In genomic region chr10:121475672-121476146, GRCm38 (mm10) we compare ENCODE assay signal across 8 mouse cellular contexts. TPM values are rescaled to one million over a fixed set of nuclear protein-coding genes. Genes with fewer than 3 reads are reported as not detected.
DNase-seq lines count a peak whose midpoint lies in the region; ATAC-seq and TF ChIP-seq lines count a peak whose summit lies in the region.

No protein-coding gene starts in this region.

- DNase-seq in layer of hippocampus, adult 2 months (ENCODE audit: low spot score in 2 of 2) = no peak
- DNase-seq in layer of hippocampus, adult 9-11 months = no peak
- peak; percentile 27 to 50 for DNase-seq in cerebellum, postnatal 25 days
- DNase-seq in gastrocnemius, postnatal 25 days = peak; percentile 59
- DNase-seq in lung, adult 18-20 months = peak; percentile 78 to 80
- peak; percentile 81 for DNase-seq in yolk sac, embryonic 10.5 days (ENCODE audit: low spot score)

- H3K27ac ChIP-seq in layer of hippocampus, adult 2 months = peak overlapping the region; percentile 74
- H3K27ac ChIP-seq in intestine, embryonic 16.5 days (ENCODE audit: low read length) = peak overlapping the region; percentile 96
- H3K27ac ChIP-seq in neural tube, embryonic 15.5 days (replicated peaks) = peak overlapping the region; percentile 64

- peak; percentile 77 for ATAC-seq in intestine, embryonic 16.5 days
- no peak; the same call in none of the 2 replicates for ATAC-seq in neural tube, embryonic 15.5 days (ENCODE audit: low FRiP score)

- no peaks in the 10 kb centered on the region for H3K36me3 ChIP-seq in intestine, embryonic 16.5 days (ENCODE audit: control insufficient read depth, insufficient read depth, low read length)
- H3K36me3 ChIP-seq in neural tube, embryonic 15.5 days = no peaks in the 10 kb centered on the region

- peak overlapping the region; percentile 70 for H3K4me3 ChIP-seq in layer of hippocampus, adult 2 months
- H3K4me3 ChIP-seq in intestine, embryonic 16.5 days (ENCODE audit: low read length) = peak overlapping the region; percentile 91
- peak overlapping the region; percentile 67 for H3K4me3 ChIP-seq in neural tube, embryonic 15.5 days (replicated peaks)

- no peaks in the 10 kb centered on the region for H3K9me3 ChIP-seq in intestine, embryonic 16.5 days (ENCODE audit: control insufficient read depth, low read length)
- no peaks in the 10 kb centered on the region for H3K9me3 ChIP-seq in neural tube, embryonic 15.5 days (replicated peaks)

- H3K4me1 ChIP-seq in intestine, embryonic 16.5 days (ENCODE audit: control insufficient read depth, insufficient read depth, low read length) = peaks cover 34% of the 10 kb centered on the region
- H3K4me1 ChIP-seq in neural tube, embryonic 15.5 days = peaks cover 40% of the 10 kb centered on the region

- peak overlapping the region; percentile 88 for H3K4me2 ChIP-seq in intestine, embryonic 16.5 days (ENCODE audit: low read depth, low read length)
- peak overlapping the region; percentile 96 for H3K4me2 ChIP-seq in neural tube, embryonic 15.5 days

- H3K27me3 ChIP-seq in intestine, embryonic 16.5 days (replicated peaks; ENCODE audit: control insufficient read depth, insufficient read depth, low read length) = no peaks in the 10 kb centered on the region
- no peaks in the 10 kb centered on the region for H3K27me3 ChIP-seq in neural tube, embryonic 15.5 days (replicated peaks)

- H3K9ac ChIP-seq in intestine, embryonic 16.5 days (ENCODE audit: low read depth, low read length) = peak overlapping the region; percentile 95
- peak overlapping the region; percentile 64 for H3K9ac ChIP-seq in neural tube, embryonic 15.5 days (replicated peaks)

- 0% methylated on average over 45 of the region's 45 CpGs for WGBS in intestine, embryonic 16.5 days
- WGBS in neural tube, embryonic 15.5 days = 0% methylated on average over 43 of the region's 45 CpGs

- no peak for TF ChIP-seq CTCF in layer of hippocampus, adult 2 months (conservative IDR thresholded peaks at IDR 0.05)

RNA-seq across cellular contexts. Expression of gene Rassf3, which starts 0.4 kb away (rescaled TPM):
- total RNA-seq in layer of hippocampus, adult 2 months (2021) = 1 to 10 TPM; 8.8 to 9.3 TPM
- total RNA-seq in gastrocnemius, postnatal 25 days (2021) = 10 to 100 TPM; 48.5 to 51.3 TPM
- 15.7 and 22.2 TPM in 2 replicates for polyA plus RNA-seq in intestine, embryonic 16.5 days (2015; fragmentation: Nextera tagmentation; extraction: Ambion mirVana)
- polyA plus RNA-seq in neural tube, embryonic 15.5 days (2015; fragmentation: Nextera tagmentation; extraction: Ambion mirVana) = 6.7 and 7.1 TPM in 2 replicates

Comparison
In these comparisons a context has a peak if more than half of its experiments do, and no peak if none do; other contexts are left out.
1. DNase-seq: peak in cerebellum, postnatal 25 days (2 of 2), gastrocnemius, postnatal 25 days (single experiment), lung, adult 18-20 months (2 of 2) and yolk sac, embryonic 10.5 days (single experiment); none in layer of hippocampus, adult 2 months (0 of 2) and layer of hippocampus, adult 9-11 months (single experiment).
2. RNA of gene Rassf3, which starts 0.4 kb away (total RNA-seq): 48.5 to 51.3 TPM in gastrocnemius, postnatal 25 days; 8.8 to 9.3 TPM in layer of hippocampus, adult 2 months; every median in the first group is over 4 times any median in the second.
3. Peak in every context shown above with its lines, with median percentiles within 50 percentile points of each other: H3K27ac ChIP-seq and H3K4me3 ChIP-seq.